Mouse (Mus musculus) heart, adult 8-10 months (tissue): ENCODE data around the gene Gm2696. TPM values are rescaled to one million over a fixed set of nuclear protein-coding genes. Genes with fewer than 3 reads are reported as not detected.

Source experiments
- DNase-seq: peaks from one replicate; pipeline ENCODE4 v3.0.0; 2022; ENCODE audit warnings: low spot score
- total RNA-seq, 4 experiments: library from RNA; stranded (reverse); gene quantifications; 2 replicates each; pipeline ENCODE4 v1.2.4; 2022

Gene Gm2696
- total RNA-seq, 4 experiments from 2014 or later = not detected

- DNase-seq = no peak
Observed at GRCm38 (mm10) chr10:77846961-77847360, 32.5 kb downstream of the Gm2696 start.

GRCm38 (mm10) chr10:77847538-77847937 is 33.1 kb downstream of the Gm2696 start:
- no peak for DNase-seq

GRCm38 (mm10) chr10:77852559-77852958 is 38.1 kb downstream of the Gm2696 start, which contains the start of gene Gm10318:
Gene Gm10318, plus strand, starts transcription at chr10:77852859.
- DNase-seq = no peak

GRCm38 (mm10) chr10:77861675-77862074 is 47.2 kb downstream of the Gm2696 start, which contains the start of gene Gm3285:
Gene Gm3285, plus strand, starts transcription at chr10:77861975.
- no peak for DNase-seq

GRCm38 (mm10) chr10:77864067-77864761 is 49.7 kb downstream of the Gm2696 start:
- peak; percentile 3 for DNase-seq

- no peak for DNase-seq
Observed at GRCm38 (mm10) chr10:77864762-77865143, 50.3 kb downstream of the Gm2696 start.

- DNase-seq = no peak
Observed at GRCm38 (mm10) chr10:77867546-77867945, 53.1 kb downstream of the Gm2696 start.

GRCm38 (mm10) chr10:77869651-77870050 is 55.2 kb downstream of the Gm2696 start:
- DNase-seq = no peak

- no peak for DNase-seq
Observed at GRCm38 (mm10) chr10:77878985-77879384, 64.5 kb downstream of the Gm2696 start.

GRCm38 (mm10) chr10:77880305-77880704 is 65.8 kb downstream of the Gm2696 start:
- no peak for DNase-seq

- DNase-seq = no peak
Observed at GRCm38 (mm10) chr10:77882553-77882952, 68.1 kb downstream of the Gm2696 start.

Other genes starting within 250 kb of the Gm2696 start
- 100 to 1,000 TPM; 132 to 142 (median 134) TPM for gene Pttg1ip, start 233.0 kb upstream of the Gm2696 start, total RNA-seq
- gene Sumo3, start 208.6 kb upstream of the Gm2696 start, total RNA-seq = 10 to 100 TPM; 59.3 to 76.7 (median 67.5) TPM
- gene Gm49325, start 208.5 kb upstream of the Gm2696 start, total RNA-seq = 10 to 100 TPM in 3 of 4 experiments, 1 to 10 TPM in 1; 8.3 to 15.8 (median 13.9) TPM
- 10 to 100 TPM; 78.9 to 82.9 (median 81.2) TPM for gene Ube2g2, start 192.4 kb upstream of the Gm2696 start, total RNA-seq
- gene Tspear, start 128.1 kb upstream of the Gm2696 start, total RNA-seq = not detected
- gene Gm19402, start 123.9 kb upstream of the Gm2696 start, total RNA-seq = not detected
- gene Gm9508, start 117.4 kb upstream of the Gm2696 start, total RNA-seq = not detected
- not detected for gene Gm10272, start 108.1 kb upstream of the Gm2696 start, total RNA-seq
- gene Gm10024, start 103.2 kb upstream of the Gm2696 start, total RNA-seq = not detected
- gene Gm10142, start 98.9 kb upstream of the Gm2696 start, total RNA-seq = not detected
- gene Krtap12-1, start 94.1 kb upstream of the Gm2696 start, total RNA-seq = not detected
- not detected for gene Gm10100, start 88.2 kb upstream of the Gm2696 start, total RNA-seq
- gene Gm18596, start 72.0 kb upstream of the Gm2696 start, total RNA-seq = not detected
- gene Gm9736, start 63.3 kb upstream of the Gm2696 start, total RNA-seq = not detected
- gene Gm3233, start 55.0 kb upstream of the Gm2696 start, total RNA-seq = not detected
- gene Gm3238, start 43.4 kb upstream of the Gm2696 start, total RNA-seq = not detected
- not detected for gene Gm7138, start 37.7 kb upstream of the Gm2696 start, total RNA-seq
- gene Gm3250, start 32.1 kb upstream of the Gm2696 start, total RNA-seq = not detected
- not detected for gene Gm7137, start 26.5 kb upstream of the Gm2696 start, total RNA-seq
- gene Gm9639, start 19.6 kb upstream of the Gm2696 start, total RNA-seq = not detected
- gene Gm19668, start 15.5 kb upstream of the Gm2696 start, total RNA-seq = not detected
- not detected for gene Gm9507, start 2.8 kb upstream of the Gm2696 start, total RNA-seq
- gene Krtap10-4, start 12.4 kb downstream of the Gm2696 start, total RNA-seq = not detected
- gene Krtap10-10, start 21.3 kb downstream of the Gm2696 start, total RNA-seq = not detected
- not detected for gene Gm36176, start 32.1 kb downstream of the Gm2696 start, total RNA-seq
- gene Gm10318, start 38.2 kb downstream of the Gm2696 start, total RNA-seq = not detected
- gene Gm3285, start 47.3 kb downstream of the Gm2696 start, total RNA-seq = not detected
- gene Lrrc3, start 87.9 kb downstream of the Gm2696 start, total RNA-seq = 1 to 10 TPM in 2 of 4 experiments, under 1 TPM in 2; 0.63 to 1.2 (median 0.92) TPM
- gene Trpm2, start 155.9 kb downstream of the Gm2696 start, total RNA-seq = 1 to 10 TPM in 1 of 4 experiments, under 1 TPM in 3; 0.44 to 1.8 (median 0.61) TPM
- 10 to 100 TPM; 10.7 to 13.5 (median 12.2) TPM for gene 1810043G02Rik, start 163.8 kb downstream of the Gm2696 start, total RNA-seq
- 100 to 1,000 TPM; 124 to 159 (median 130) TPM for gene Pfkl, start 195.4 kb downstream of the Gm2696 start, total RNA-seq
- gene Dnmt3l, start 227.3 kb downstream of the Gm2696 start, total RNA-seq = under 1 TPM in 2 of 4 experiments, not detected in 2; 0.38 to 0.65 TPM
- gene Aire, start 228.9 kb downstream of the Gm2696 start, total RNA-seq = not detected